Mouse (Mus musculus) E14TG2a.4 (cell line): ENCODE measurements around the gene Gpr21.
"Not testable (repeated sequence)": the region's sequence is repeated elsewhere in the genome, so short reads cannot be mapped to it uniquely, and the experiment has no call there.

Experiments used
- H3K27me3 ChIP-seq: 2 replicates; pipeline ENCODE4 v1.6.1; 2014; ENCODE audit warnings: low read length, control low read depth; ENCODE audit not compliant: insufficient read depth
- H3K36me3 ChIP-seq: 2 replicates; pipeline ENCODE4 v1.6.1; 2014; ENCODE audit warnings: low read length, control low read depth; ENCODE audit not compliant: insufficient read depth
- H3K4me1 ChIP-seq: replicated peaks from 2 replicates; pipeline ENCODE4 v1.6.1; 2014; ENCODE audit warnings: low read depth, low read length, control low read depth
- H3K4me3 ChIP-seq: replicated peaks from 2 replicates; pipeline ENCODE4 v1.5.1; 2014; ENCODE audit warnings: mild to moderate bottlenecking, low read length
- H3K9me3 ChIP-seq: 2 replicates; pipeline ENCODE4 v1.6.1; 2014; ENCODE audit warnings: low read length, control low read depth
- CTCF ChIP-seq: conservative IDR thresholded peaks from 2 replicates; pipeline ENCODE4 v1.5.1; 2014; ENCODE audit warnings: low read length
- NANOG ChIP-seq: IDR thresholded peaks from 2 replicates; pipeline ENCODE4 v1.6.1; 2014; ENCODE audit warnings: borderline replicate concordance, low read length, mixed read lengths
- POU5F1 ChIP-seq: IDR thresholded peaks from 2 replicates; pipeline ENCODE4 v1.6.1; 2014; ENCODE audit warnings: low read length, borderline replicate concordance

The Gpr21 gene

GRCm38 (mm10) chr2:37516030-37516710 lies at the start of gene Gpr21:
Gene Gpr21 (plus strand): TSS chr2:37516332.
- TF ChIP-seq CTCF: no peak
- no peak for TF ChIP-seq NANOG
- TF ChIP-seq POU5F1: no peak
- H3K4me1 ChIP-seq: peaks cover 28% of the 10 kb centered on the region
- H3K9me3 ChIP-seq: no peaks in the 10 kb centered on the region
- H3K4me3 ChIP-seq: peak within 1 kb of the TSS; percentile 35
- no peaks in the 10 kb centered on the region for H3K27me3 ChIP-seq
- peaks cover 44% of the 10 kb centered on the region for H3K36me3 ChIP-seq

- TF ChIP-seq POU5F1 (no peak), NANOG (no peak), CTCF (no peak)
- Histone ChIP-seq H3K36me3 (peaks cover 63% of the 10 kb centered on the region), H3K4me3 (no peak overlapping the region), H3K27me3 (no peaks in the 10 kb centered on the region), H3K4me1 (peaks cover 5% of the 10 kb centered on the region), H3K9me3 (peaks cover 3% of the 10 kb centered on the region; the same call in 1 of the 2 replicates)
These were observed 36.6 kb upstream of the Gpr21 start for GRCm38 (mm10) chr2:37479559-37479958.

DNA sequence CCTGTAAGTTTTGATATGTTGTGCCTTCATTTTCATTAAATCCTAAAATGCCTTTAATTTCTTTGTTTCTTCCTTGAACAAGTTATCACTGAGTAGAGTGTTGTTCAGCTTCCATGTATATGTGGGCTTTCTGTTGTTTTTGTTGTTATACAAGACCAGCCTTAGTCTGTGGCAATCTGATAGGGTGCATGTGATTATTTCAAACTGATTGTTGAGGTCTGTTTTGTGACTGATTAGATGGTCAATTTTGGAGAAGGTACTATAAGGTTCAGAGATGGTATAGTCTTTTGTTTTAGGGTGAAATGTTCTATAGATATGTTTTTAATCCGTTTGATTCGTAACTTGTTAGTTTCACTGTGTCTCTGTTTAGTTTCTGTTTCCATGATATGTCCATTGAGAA lies 36.1 kb upstream of the Gpr21 start:
- no peak overlapping the region for H3K4me3 ChIP-seq
- peaks cover 5% of the 10 kb centered on the region for H3K4me1 ChIP-seq
- peaks cover 64% of the 10 kb centered on the region for H3K36me3 ChIP-seq
- TF ChIP-seq CTCF: no peak
- TF ChIP-seq NANOG: no peak
- TF ChIP-seq POU5F1: no peak
- no peaks in the 10 kb centered on the region for H3K27me3 ChIP-seq
- peaks cover 3% of the 10 kb centered on the region; the same call in 1 of the 2 replicates for H3K9me3 ChIP-seq

DNA sequence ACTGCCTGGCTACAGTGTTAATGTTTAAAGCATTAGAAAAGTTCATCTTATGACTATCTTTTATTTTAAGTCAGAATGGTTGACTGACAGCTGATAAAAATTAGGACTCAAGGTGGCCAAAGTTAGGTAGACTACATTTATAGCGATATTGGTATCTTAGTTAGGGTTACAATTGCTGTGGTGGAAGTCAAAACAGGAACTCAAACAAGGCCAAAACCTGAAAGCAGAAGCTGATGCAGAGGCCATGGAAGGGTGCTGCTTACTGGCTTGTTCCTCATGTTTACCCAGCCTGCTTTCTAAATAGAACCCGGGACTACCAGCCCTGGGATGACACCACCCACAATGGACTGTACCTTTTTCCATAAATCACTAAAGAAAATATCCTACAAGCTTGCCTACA lies 32.0 kb upstream of the Gpr21 start:
- Histone ChIP-seq H3K4me1 (peaks cover 5% of the 10 kb centered on the region), H3K4me3 (no peak overlapping the region), H3K9me3 (no peaks in the 10 kb centered on the region), H3K27me3 (no peaks in the 10 kb centered on the region), H3K36me3 (peaks cover 64% of the 10 kb centered on the region)
- TF ChIP-seq POU5F1: no peak
- TF ChIP-seq NANOG: no peak
- no peak for TF ChIP-seq CTCF

DNA sequence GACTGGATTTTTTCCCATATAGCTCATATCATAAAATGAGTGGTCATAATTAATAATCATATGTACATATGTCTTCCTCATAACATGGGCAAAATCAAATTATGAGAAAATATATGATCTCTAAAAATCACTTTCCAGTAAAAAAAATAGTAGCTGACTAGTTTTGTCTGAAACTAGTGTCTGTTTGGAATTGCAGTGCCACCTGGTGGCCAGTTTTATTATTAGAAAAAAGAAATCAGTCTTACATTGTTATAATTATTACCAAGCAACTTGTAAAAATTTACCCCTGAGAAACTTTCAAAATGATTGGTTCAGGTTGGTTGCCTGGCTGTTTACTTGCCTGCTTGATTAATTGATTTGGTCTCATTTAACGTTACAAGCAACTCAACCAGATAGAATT lies 30.8 kb upstream of the Gpr21 start:
- no peaks in the 10 kb centered on the region for H3K27me3 ChIP-seq
- no peaks in the 10 kb centered on the region for H3K9me3 ChIP-seq
- H3K36me3 ChIP-seq: peaks cover 77% of the 10 kb centered on the region
- peaks cover 5% of the 10 kb centered on the region for H3K4me1 ChIP-seq
- TF ChIP-seq NANOG (no peak), CTCF (peak; percentile 50), POU5F1 (no peak)
- H3K4me3 ChIP-seq: no peak overlapping the region

DNA sequence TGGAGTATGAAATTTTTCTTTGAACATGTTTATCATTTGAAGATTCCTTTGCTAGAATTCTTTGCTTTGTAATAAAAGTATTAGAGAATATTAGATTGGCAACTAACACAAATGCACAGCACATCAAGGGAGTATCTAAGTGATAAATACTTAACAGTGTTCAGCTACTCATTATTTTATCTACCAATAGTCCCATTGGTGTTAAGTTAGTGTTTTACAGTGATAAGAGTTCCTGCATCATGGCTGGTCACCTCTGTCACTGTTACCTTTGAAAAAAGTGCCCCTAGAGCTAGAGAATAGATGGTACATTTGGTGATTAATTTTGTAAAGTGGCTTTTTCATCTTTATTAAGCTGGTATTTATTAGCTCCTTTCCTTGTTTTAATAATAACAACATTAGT lies 29.7 kb upstream of the Gpr21 start:
- H3K27me3 ChIP-seq: no peaks in the 10 kb centered on the region
- no peak overlapping the region for H3K4me3 ChIP-seq
- no peaks in the 10 kb centered on the region for H3K4me1 ChIP-seq
- H3K36me3 ChIP-seq: peaks cover 79% of the 10 kb centered on the region
- H3K9me3 ChIP-seq: no peaks in the 10 kb centered on the region
- no peak for TF ChIP-seq POU5F1

- Histone ChIP-seq H3K4me1 (no peaks in the 10 kb centered on the region), H3K4me3 (no peak overlapping the region), H3K9me3 (no peaks in the 10 kb centered on the region), H3K36me3 (peaks cover 85% of the 10 kb centered on the region), H3K27me3 (no peaks in the 10 kb centered on the region)
- TF ChIP-seq NANOG (no peak), CTCF (no peak), POU5F1 (no peak)
These were observed 27.2 kb upstream of the Gpr21 start for GRCm38 (mm10) chr2:37488956-37489355.

DNA sequence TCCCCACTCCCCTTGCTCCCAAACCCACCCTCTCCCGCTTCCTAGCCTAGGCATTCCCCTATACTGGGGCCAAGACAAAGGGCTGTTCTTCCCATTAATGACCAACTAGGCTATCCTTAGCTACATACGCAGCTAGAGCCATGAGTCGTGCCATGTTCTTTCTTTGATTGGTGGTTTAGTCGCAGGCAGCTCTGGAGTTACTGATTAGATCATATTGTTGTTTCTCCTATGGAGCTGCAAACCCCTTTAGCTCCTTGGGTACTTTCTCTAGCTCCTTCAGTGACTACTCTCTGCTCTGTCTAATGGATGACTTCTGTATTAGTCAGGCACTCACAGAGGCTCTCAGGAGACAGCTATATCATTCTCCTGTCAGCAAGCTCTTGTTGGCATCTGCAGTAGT lies 18.8 kb upstream of the Gpr21 start:
- H3K27me3 ChIP-seq: no peaks in the 10 kb centered on the region

GRCm38 (mm10) chr2:37505856-37506255 lies 10.3 kb upstream of the Gpr21 start:
- not testable (repeated sequence) for H3K9me3 ChIP-seq, H3K4me3 ChIP-seq, H3K27me3 ChIP-seq, H3K4me1 ChIP-seq
- H3K36me3 ChIP-seq: peaks cover 65% of the 10 kb centered on the region

More for the DNA sequence above, 18.8 kb upstream of the Gpr21 start:
- Histone ChIP-seq H3K9me3 (no peaks in the 10 kb centered on the region), H3K36me3 (peaks cover 75% of the 10 kb centered on the region), H3K4me3 (no peak overlapping the region), H3K4me1 (no peaks in the 10 kb centered on the region)
- TF ChIP-seq CTCF (no peak), POU5F1 (no peak)
